Mouse (Mus musculus) frontal cortex, adult (tissue): Measurements from ENCODE around the gene Smox.

ENCODE experiments used
- ATAC-seq: cut with Nextera tagmentation; 2 replicates; pipeline ENCODE4 v1.9.2; 2017; ENCODE audit warnings: mild to moderate bottlenecking, moderate library complexity, mixed read lengths; ENCODE audit not compliant: low TSS enrichment

Smox gene

GRCm38 (mm10) chr2:131551701-131552620 lies 60.7 kb downstream of the Smox start:
- no peak for ATAC-seq

GRCm38 (mm10) chr2:131552736-131553400 lies 61.6 kb downstream of the Smox start:
- no peak for ATAC-seq

- no peak for ATAC-seq
These were observed 66.6 kb downstream of the Smox start for GRCm38 (mm10) chr2:131557896-131558295.

GRCm38 (mm10) chr2:131560205-131560919 lies 69.1 kb downstream of the Smox start:
- ATAC-seq: peak; percentile 35; the same call in 1 of the 2 replicates

- peak; percentile 19; the same call in 1 of the 2 replicates for ATAC-seq
These were observed 70.1 kb downstream of the Smox start for GRCm38 (mm10) chr2:131561344-131561870.

- ATAC-seq: peak; percentile 2; the same call in 1 of the 2 replicates
These were observed 70.7 kb downstream of the Smox start, which contains the start of gene Adra1d for GRCm38 (mm10) chr2:131561891-131562585. Gene Adra1d (minus strand): TSS chr2:131562283.

- ATAC-seq: peak; percentile 35; the same call in 1 of the 2 replicates
These were observed 71.4 kb downstream of the Smox start for GRCm38 (mm10) chr2:131562586-131563122.
